Mouse (Mus musculus) embryo, embryonic 10.5 days (tissue): ENCODE results near the gene Hspa4.
"Not testable (repeated sequence)": the region's sequence is repeated elsewhere in the genome, so short reads cannot be mapped to it uniquely, and the experiment has no call there.

Experiments
- DNase-seq: peaks from one replicate; pipeline ENCODE4 v3.0.0-alpha.2; 2015; ENCODE audit warnings: low spot score

Hspa4 gene

GRCm38 (mm10) chr11:53307558-53308065 is 7.4 kb upstream of the Hspa4 start:
- peak; percentile 7 for DNase-seq

- no peak for DNase-seq
Measured at GRCm38 (mm10) chr11:53306965-53307364, 6.7 kb upstream of the Hspa4 start.

DNA sequence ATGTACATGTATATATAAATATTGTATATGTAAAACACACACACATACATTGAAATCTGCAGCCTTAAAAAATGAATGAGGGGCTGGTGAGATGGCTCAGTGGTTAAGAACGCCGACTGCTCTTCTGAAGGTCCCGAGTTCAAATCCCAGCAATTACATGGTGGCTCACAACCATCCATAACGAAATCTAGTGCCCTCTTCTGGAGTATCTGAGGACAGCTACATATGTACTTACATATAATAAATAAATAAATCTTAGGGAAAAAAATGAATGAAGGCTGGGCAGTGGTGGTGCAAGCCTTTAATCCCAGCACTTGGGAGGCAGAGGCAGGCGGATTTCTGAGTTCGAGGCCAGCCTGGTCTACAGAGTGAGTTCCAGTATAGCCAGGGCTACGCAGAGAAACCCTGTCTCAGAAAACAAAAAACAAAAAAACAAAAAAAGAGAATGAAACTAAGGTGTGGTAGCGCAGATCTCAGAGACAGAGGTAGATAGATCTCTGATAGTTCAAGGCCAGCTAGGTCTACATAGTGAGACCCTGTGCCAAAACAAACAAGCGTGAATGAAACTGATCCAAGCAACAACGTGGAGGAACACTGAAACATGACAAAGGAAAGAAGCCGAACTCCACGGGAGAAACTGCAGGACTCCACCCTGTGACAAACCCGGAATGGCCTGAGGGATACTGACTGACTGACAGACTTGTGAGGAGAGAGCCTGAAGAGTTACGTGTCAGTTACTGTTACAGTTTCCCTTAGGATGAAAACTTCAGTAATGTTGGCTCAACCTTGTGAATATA is 4.0 kb upstream of the Hspa4 start:
- DNase-seq: no peak

GRCm38 (mm10) chr11:53301167-53301515 is 884 bp upstream of the Hspa4 start:
- DNase-seq: no peak

DNA sequence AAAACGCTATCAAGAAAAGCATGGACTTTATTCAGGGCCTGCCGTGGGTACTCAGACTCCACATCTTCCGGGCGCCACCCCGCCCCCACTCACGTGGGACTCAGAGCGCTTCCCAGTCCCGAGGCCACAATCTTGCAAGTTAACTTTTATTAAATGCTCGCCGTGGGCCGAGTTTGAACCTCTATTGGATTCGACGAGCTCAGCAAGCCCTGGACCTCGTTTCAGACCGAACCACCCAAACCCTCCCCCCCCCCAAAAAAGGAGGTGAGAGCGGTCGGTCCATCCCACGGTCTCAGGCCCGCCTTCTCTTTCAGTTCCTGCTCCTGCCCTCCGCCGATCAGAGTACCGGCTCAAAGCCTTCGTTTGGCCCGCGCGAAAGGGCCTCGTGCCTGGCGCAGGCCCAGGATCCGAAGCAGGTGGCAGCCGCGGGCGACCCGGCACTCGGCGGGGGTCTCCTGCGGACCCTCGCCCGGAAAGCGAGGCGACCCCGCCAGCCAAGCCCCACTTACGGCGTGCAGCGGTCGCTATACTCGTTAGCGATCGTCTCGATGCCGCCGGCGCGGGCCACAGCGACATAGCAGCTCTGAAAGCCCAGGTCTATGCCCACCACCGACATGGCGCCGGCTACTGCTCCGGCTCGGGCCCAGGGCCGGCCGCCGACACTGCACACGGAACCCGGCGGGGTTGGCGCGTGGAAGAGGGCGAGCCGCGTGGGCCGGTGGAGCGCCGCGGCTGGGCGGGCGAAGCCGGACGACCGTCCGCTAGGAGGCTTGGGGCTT is 517 bp downstream of the Hspa4 start:
- peak; percentile 70 for DNase-seq

DNA sequence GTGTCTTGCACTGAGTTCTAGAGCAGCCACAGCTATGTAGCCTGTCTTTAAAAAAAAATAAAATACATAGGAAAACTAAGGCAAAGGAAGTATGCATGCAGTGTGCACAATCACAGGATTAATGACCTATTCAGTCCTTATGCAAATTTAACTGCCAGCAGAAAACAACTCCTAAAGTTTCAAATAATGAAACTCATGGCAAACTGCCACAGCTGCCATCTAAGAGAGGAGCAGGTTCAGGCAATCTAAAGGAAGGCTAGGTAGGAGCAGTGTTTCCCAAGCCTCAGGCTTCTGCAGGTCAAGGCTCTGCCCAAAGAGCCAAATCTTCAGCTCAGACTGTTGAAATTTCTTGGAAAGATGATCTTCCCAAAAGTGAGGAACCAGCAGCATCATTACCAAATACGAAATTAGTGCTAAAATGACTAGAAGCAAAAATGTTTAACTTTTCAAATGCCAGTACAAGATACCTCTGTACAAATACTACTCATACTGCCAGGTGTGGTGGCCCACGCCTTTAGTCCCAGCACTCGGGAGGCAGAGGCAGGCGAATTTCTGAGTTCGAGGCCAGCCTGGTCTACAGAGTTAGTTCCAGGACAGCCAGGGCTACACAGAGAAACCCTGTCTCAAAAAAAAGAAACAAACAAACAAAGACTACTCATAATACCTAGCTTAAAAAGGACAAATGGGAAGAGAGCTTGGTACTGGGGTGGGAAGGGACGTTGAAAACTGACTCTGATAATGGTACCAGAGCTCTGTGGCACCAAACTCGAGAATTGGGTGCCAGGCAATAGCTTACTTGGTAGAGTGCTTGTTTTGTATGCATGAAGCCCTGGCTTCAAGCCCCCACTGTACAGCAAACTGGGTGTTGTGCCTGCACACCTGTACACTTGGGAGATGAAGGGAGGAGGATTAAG is 2.1 kb downstream of the Hspa4 start:
- no peak for DNase-seq

GRCm38 (mm10) chr11:53296880-53297279 is 3.4 kb downstream of the Hspa4 start:
- no peak for DNase-seq

- no peak for DNase-seq
Measured at GRCm38 (mm10) chr11:53294441-53294840, 5.8 kb downstream of the Hspa4 start.

- DNase-seq: no peak
Measured at GRCm38 (mm10) chr11:53290871-53291270, 9.4 kb downstream of the Hspa4 start.

DNA sequence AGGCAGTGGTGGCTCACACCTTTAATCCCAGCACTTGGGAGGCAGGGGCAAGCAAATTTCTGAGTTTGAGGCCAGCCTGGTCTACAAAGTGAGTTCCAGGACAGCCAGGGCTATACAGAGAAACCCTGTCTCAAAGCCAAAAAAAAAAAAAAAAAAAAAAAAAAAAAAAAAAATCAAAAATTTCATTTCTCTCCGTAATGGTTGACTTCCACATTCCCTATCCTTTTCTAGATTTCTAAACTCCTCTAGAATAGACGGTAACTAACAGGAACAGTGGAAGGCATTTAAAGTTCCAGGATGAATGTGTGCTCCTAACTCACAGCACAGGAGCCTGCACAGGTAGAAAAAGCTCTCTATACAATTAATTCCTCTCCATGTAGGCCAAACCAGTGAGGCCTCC is 10.1 kb downstream of the Hspa4 start:
- DNase-seq: not testable (repeated sequence)

DNA sequence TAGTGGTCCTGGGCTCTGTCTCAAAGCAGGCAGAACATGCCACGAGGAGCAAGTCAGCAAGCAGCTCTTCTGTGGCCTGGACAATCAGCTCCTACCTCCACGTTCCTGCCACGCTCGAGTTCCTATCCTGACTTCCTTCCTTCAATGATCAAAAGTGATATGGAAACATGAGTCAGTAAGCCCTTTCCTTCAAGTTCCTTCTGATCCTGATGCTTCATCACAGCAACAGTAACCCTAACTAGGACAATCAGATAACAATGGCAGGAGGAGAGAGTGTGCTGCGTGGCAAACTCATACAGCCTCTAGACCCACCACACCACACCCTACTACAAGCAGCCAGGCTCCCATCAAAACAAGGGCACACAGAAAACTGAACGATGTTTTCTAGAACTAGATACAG is 14.4 kb downstream of the Hspa4 start:
- no peak for DNase-seq

- DNase-seq: no peak
Measured at GRCm38 (mm10) chr11:53278411-53278810, 21.8 kb downstream of the Hspa4 start.

GRCm38 (mm10) chr11:53275358-53275757 is 24.9 kb downstream of the Hspa4 start:
- DNase-seq: no peak

- no peak for DNase-seq
Measured at GRCm38 (mm10) chr11:53273313-53273712, 26.9 kb downstream of the Hspa4 start.

DNA sequence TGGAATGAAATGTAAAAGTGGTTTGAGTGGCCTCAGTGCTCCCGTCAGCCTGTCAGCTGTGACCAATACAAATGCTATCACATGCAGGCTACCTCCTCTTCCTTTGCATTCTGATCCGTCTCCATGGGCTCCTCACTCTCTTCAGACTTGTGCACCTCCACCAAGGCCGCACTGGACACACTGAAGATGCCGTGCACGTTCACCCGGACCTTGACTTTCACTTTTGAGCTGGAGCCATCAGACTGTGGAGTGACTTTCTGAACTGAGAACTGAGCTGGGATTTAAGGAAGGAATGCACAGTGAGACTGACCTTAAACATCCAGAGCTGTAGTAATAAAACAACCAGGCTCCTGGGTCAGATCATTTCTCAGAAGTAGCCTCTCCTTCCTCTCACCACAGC is 30.7 kb downstream of the Hspa4 start:
- DNase-seq: no peak

GRCm38 (mm10) chr11:53260556-53260955 is 39.7 kb downstream of the Hspa4 start:
- no peak for DNase-seq

- DNase-seq: no peak
Measured at GRCm38 (mm10) chr11:53260056-53260455, 40.2 kb downstream of the Hspa4 start.

DNA sequence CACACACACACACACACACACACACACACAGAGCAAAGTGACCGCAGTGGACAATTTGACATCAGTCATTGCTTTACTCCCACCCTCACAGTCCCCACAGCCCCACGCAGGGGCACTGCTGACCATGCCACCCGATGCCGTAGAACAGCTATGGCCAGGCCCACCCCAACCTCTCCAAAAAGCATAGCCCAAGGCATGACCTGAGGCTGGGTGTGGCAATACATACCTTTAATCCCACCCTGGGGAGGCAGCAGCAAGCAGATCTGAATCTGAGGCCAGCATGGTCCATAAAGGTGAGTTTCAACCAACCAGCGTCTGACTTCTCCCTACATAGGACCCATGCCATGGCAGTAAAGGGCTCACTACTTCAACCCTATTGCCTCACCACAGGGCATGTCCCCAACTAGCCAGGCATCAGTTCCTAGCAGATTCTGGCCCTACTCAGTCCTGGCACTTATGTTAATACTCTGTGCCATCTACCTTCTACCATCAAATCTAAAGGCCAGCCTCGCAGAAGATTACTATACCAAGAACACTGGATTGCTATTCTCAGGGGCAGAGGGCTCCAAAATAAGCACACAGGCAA is 41.1 kb downstream of the Hspa4 start:
- no peak for DNase-seq

GRCm38 (mm10) chr11:53256914-53257313 is 43.3 kb downstream of the Hspa4 start:
- no peak for DNase-seq

DNA sequence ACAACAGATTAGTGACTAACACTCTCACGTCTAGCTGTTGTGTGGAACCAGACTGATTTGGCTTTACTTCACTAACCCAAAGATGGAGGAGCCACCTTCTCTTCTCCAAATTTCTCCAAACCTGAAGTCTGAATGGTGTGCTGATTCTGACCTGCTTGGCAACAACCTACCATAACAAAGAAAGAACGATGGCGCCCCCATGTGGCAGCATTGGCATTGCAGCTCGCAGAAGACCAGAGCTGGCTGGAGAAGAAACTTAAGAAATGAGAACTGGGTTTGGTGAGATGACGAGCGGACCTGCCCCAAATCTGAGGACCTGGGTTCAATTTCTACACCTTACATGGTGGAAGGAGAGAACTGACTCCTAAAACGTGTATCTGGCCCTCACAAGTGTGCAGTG is 45.3 kb downstream of the Hspa4 start:
- peak; percentile 77 for DNase-seq

DNA sequence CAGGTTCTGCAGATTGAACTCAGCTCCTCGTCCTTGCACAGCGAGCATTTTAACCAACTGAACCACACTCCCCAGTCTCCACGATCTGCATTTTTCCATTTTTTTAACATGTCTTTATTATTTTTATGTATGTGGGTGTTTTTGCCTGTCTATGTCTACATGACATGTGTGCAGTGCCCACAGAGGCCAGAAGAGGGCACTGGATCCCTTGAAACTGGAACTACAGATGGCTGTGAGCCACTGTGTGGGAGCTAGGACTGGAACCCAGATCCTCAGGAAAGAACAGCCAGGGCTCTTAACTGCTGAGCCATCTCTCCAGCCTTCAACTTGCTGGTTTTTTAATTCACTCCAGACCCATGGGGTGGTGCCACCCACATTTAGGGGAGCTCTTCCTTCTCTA is 45.8 kb downstream of the Hspa4 start:
- DNase-seq: no peak
